Mouse (Mus musculus) lung, postnatal 0 days (tissue): ENCODE measurements around the gene Capsl.

Source experiments
- CTCF ChIP-seq: IDR thresholded peaks from 2 replicates; pipeline ENCODE4 v1.5.1; 2016; ENCODE audit warnings: antibody characterized with exemption, mild to moderate bottlenecking
- EP300 ChIP-seq: IDR thresholded peaks from 2 replicates; pipeline ENCODE4 v1.6.1; 2016; ENCODE audit warnings: antibody characterized with exemption, mild to moderate bottlenecking, control low read depth

- TF ChIP-seq CTCF (peak; percentile 48), EP300 (no peak)
These were observed 16.2 kb downstream of the Capsl start for GRCm38 (mm10) chr15:9451999-9452398.
